Mouse (Mus musculus): Measurements from ENCODE around the gene Pex11b. TPM values are rescaled to one million over a fixed set of nuclear protein-coding genes. Genes with fewer than 3 reads are reported as not detected.
"Not testable (repeated sequence)": the region's sequence is repeated elsewhere in the genome, so short reads cannot be mapped to it uniquely, and the experiment has no call there.

Pex11b gene
- total RNA-seq, 2 experiments from 2014 or later: 30.2 to 32.6 TPM

GRCm38 (mm10) chr3:96669727-96670468 lies 34.7 kb downstream of the Pex11b start, which contains the start of gene Ankrd35:
Gene Ankrd35, plus strand, starts transcription at chr3:96670131.
- peak; percentile 69 for DNase-seq (ENCODE audit: low spot score)
- intact Hi-C loops (cut with DNase I): loop anchor here (2.0 to 5.0 kb wide), 2 partner anchors 23 to 37 kb away; partner anchors contain the start of gene Nudt17

GRCm38 (mm10) chr3:96671519-96671918 lies 36.3 kb downstream of the Pex11b start:
- intact Hi-C loops (cut with DNase I): loop anchor here (2.0 kb wide), 1 partner anchor 21 kb away; no protein-coding TSS in a partner anchor
- DNase-seq (ENCODE audit: low spot score): no peak

GRCm38 (mm10) chr3:96673514-96673913 lies 38.3 kb downstream of the Pex11b start:
- intact Hi-C loops (cut with DNase I): no loop called here
- no peak for DNase-seq (ENCODE audit: low spot score)

- intact Hi-C loops (cut with DNase I): no loop called here
These were observed 39.3 kb downstream of the Pex11b start for GRCm38 (mm10) chr3:96674442-96674841.

GRCm38 (mm10) chr3:96675171-96675570 lies 40.0 kb downstream of the Pex11b start:
- intact Hi-C loops (cut with DNase I): no loop called here
- no peak for DNase-seq (ENCODE audit: low spot score)

More at GRCm38 (mm10) chr3:96674442-96674841, 39.3 kb downstream of the Pex11b start:
- DNase-seq (ENCODE audit: low spot score): no peak

- intact Hi-C loops (cut with DNase I): no loop called here
- no peak for DNase-seq (ENCODE audit: low spot score)
These were observed 40.5 kb downstream of the Pex11b start for GRCm38 (mm10) chr3:96675690-96676089.

GRCm38 (mm10) chr3:96678456-96678855 lies 43.3 kb downstream of the Pex11b start:
- intact Hi-C loops (cut with DNase I): no loop called here
- DNase-seq (ENCODE audit: low spot score): no peak

- intact Hi-C loops (cut with DNase I): no loop called here
- no peak for DNase-seq (ENCODE audit: low spot score)
These were observed 44.0 kb downstream of the Pex11b start for GRCm38 (mm10) chr3:96679159-96679674.

- intact Hi-C loops (cut with DNase I): no loop called here
- DNase-seq (ENCODE audit: low spot score): no peak
These were observed 45.2 kb downstream of the Pex11b start for GRCm38 (mm10) chr3:96680269-96680956.

GRCm38 (mm10) chr3:96683496-96683895 lies 48.3 kb downstream of the Pex11b start:
- intact Hi-C loops (cut with DNase I): no loop called here
- no peak for DNase-seq (ENCODE audit: low spot score)

GRCm38 (mm10) chr3:96684151-96684821 lies 49.1 kb downstream of the Pex11b start:
- intact Hi-C loops (cut with DNase I): no loop called here

GRCm38 (mm10) chr3:96684822-96685156 lies 49.6 kb downstream of the Pex11b start:
- DNase-seq (ENCODE audit: low spot score): no peak
- intact Hi-C loops (cut with DNase I): no loop called here

More at GRCm38 (mm10) chr3:96684151-96684821, 49.1 kb downstream of the Pex11b start:
- no peak for DNase-seq (ENCODE audit: low spot score)

GRCm38 (mm10) chr3:96686057-96686456 lies 50.9 kb downstream of the Pex11b start:
- DNase-seq (ENCODE audit: low spot score); intact Hi-C loops (cut with DNase I): not testable (repeated sequence)

GRCm38 (mm10) chr3:96688854-96689253 lies 53.7 kb downstream of the Pex11b start:
- intact Hi-C loops (cut with DNase I): no loop called here

GRCm38 (mm10) chr3:96690298-96690697 lies 55.1 kb downstream of the Pex11b start:
- intact Hi-C loops (cut with DNase I): no loop called here
- DNase-seq (ENCODE audit: low spot score): no peak

More at GRCm38 (mm10) chr3:96688854-96689253, 53.7 kb downstream of the Pex11b start:
- DNase-seq (ENCODE audit: low spot score): no peak

GRCm38 (mm10) chr3:96692506-96692905 lies 57.3 kb downstream of the Pex11b start:
- intact Hi-C loops (cut with DNase I): loop anchor here (2.0 kb wide), 1 partner anchor 22 kb away; the partner anchor contains the start of gene Ankrd35
- no peak for DNase-seq (ENCODE audit: low spot score)

- intact Hi-C loops (cut with DNase I): loop anchor here (2.0 kb wide), 1 partner anchor 23 kb away; the partner anchor contains the start of gene Ankrd35
- no peak for DNase-seq (ENCODE audit: low spot score)
These were observed 58.4 kb downstream of the Pex11b start for GRCm38 (mm10) chr3:96693579-96693978.

Measured in heart, postnatal 25 days (tissue).